Mouse (Mus musculus) embryonic fibroblast, embryonic 13.5 days (primary cell): ENCODE results near the gene Bgn.

ENCODE experiments used
- CTCF ChIP-seq: IDR thresholded peaks from 2 replicates; pipeline ENCODE4 v1.5.1; 2011; ENCODE audit warnings: mild to moderate bottlenecking, control low read depth, low read length, moderate library complexity, borderline replicate concordance; ENCODE audit not compliant: insufficient read depth
- POLR2A ChIP-seq: IDR thresholded peaks from 2 replicates; pipeline ENCODE4 v1.6.1; 2011; ENCODE audit warnings: low read depth, mild to moderate bottlenecking, control low read depth, low read length, moderate library complexity

DNA sequence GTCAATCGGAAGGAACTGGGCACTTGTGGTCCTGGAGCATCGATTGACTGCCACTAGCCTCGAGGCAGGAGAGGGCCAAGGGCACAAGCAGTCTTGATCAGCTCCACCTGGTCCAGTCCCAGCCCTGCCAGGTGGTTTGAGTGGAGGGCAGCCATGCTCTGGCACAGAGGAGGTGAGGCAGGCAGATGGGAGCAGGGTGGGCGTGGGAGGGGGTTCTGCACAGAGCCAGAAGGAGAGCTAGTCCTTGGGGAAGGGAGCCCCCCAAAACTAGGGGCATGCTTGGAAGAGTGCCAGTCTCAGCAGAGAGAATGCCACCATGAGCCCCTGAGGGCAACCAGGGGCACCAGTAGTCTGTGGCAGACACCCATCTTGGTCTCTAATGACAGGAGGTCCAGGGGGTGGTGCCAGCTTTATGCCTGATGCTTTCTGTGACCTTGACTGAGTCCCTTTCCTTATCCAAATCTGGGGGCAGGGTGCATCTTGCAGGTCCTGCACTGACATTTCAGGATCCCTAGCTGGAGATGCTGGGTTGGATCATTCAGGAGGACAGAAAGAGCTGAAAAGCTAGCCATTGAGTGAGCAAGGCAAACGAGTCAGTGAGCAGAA lies 21.8 kb downstream of the Bgn start:
- TF ChIP-seq CTCF (no peak), POLR2A (no peak)
